Mouse (Mus musculus) thymus, adult 2 months (tissue): ENCODE measurements at regions not wholly inside any gene's neighbourhood (a gene's known extent, or its start where the extent isn't known, plus 50 kb on each side); places are given as distances from the start of the nearest gene placed in this dataset.

Experiments
- DNase-seq: peaks from one replicate; pipeline ENCODE4 v3.0.0; 2021
- H3K27ac ChIP-seq: fragments of 200-500 bp; 2 replicates; pipeline ENCODE4 v1.5.1; 2012; ENCODE audit warnings: low read length, control low read depth; ENCODE audit not compliant: control insufficient read depth, insufficient read depth
- H3K27me3 ChIP-seq: fragments of 200-500 bp; 2 replicates; pipeline ENCODE4 v1.6.1; 2012; ENCODE audit warnings: mild to moderate bottlenecking, low read length, moderate library complexity, mixed read lengths; ENCODE audit not compliant: control insufficient read depth, insufficient read depth
- H3K36me3 ChIP-seq: fragments of 200-500 bp; 2 replicates; pipeline ENCODE4 v1.6.1; 2012; ENCODE audit warnings: mild to moderate bottlenecking, low read length, moderate library complexity; ENCODE audit not compliant: control insufficient read depth, insufficient read depth
- H3K4me1 ChIP-seq: fragments of 200-500 bp; replicated peaks from 2 replicates; pipeline ENCODE4 v1.6.1; 2012; ENCODE audit warnings: low read length; ENCODE audit not compliant: control insufficient read depth, insufficient read depth
- H3K4me3 ChIP-seq: fragments of 200-500 bp; 2 replicates; pipeline ENCODE4 v1.5.1; 2012; ENCODE audit warnings: mild to moderate bottlenecking, low read length, control low read depth, moderate library complexity; ENCODE audit not compliant: control insufficient read depth, insufficient read depth
- CTCF ChIP-seq: fragments of 200-500 bp; IDR thresholded peaks from 2 replicates; pipeline ENCODE4 v1.5.1; 2012; ENCODE audit warnings: mild to moderate bottlenecking, control low read depth, low read length, moderate library complexity, borderline replicate concordance; ENCODE audit not compliant: control insufficient read depth, poor library complexity, insufficient read depth; ENCODE audit errors: extremely low read depth
- POLR2A ChIP-seq: fragments of 200-500 bp; IDR thresholded peaks from 2 replicates; pipeline ENCODE4 v1.6.1; 2012; ENCODE audit warnings: mild to moderate bottlenecking, low read length, control low read depth, moderate library complexity; ENCODE audit not compliant: control insufficient read depth, poor library complexity, insufficient read depth; ENCODE audit errors: extremely low read depth
- WGBS: fragments of 180-500 bp; shearing (Covaris S2); methylation state at CpG from one replicate; pipeline ENCODE4 v1.1.7; 2018; 5-methylcytosine and 5-hydroxymethylcytosine counted together

DNA sequence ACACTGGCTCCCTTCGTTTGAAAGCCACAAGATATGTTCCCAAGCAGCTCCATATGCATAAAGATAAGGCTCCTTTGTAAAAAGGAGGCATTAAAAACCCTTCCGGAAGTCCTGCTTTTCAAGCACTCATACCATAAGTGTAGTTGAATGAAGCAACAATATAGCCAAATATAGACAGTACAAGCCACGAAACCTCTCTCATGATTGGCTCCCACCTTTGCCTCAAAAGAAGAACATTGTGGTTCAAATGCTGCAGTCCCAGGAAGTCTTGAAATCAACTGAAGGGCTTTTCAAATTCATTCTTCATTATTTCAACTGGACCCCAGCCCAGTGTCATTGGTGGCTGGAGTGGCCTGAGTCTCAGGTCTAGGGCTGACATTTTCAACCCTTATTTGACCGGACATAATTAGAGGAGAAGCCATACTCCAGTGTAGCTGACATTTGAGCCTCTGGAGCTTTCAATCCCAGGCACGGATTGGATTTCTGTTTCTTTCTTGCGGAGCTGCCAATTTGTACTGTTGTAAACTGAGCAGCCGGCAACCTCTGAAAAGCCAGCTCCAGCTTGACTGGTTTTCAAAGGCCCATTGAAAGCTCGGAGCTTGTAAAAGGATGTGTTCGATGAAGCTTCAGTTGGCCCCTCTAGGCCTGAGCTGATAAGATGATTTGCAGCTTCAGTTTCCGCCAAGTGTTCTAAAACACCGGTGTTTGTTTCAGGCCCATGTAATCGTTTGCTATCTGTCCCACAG, 105.4 kb downstream of the Tmsb4x start:
- Histone ChIP-seq H3K4me1 (peaks cover 23% of the 10 kb centered on the region), H3K27me3 (no peaks in the 10 kb centered on the region), H3K36me3 (no peaks in the 10 kb centered on the region), H3K27ac (peak overlapping the region; percentile 79), H3K4me3 (no peak overlapping the region)
- TF ChIP-seq POLR2A (no peak), CTCF (no peak)
- 49% methylated on average over 12 of the region's 12 CpGs for WGBS
- DNase-seq: no peak

GRCm38 (mm10) chrX:167101929-167102328, 107.2 kb downstream of the Tmsb4x start:
- Histone ChIP-seq H3K4me1 (peaks cover 18% of the 10 kb centered on the region), H3K4me3 (no peak overlapping the region), H3K27ac (0 out of 2 replicates have a peak overlapping the region, but pooled peaks have one; percentile 16), H3K27me3 (no peaks in the 10 kb centered on the region), H3K36me3 (no peaks in the 10 kb centered on the region)
- TF ChIP-seq CTCF (no peak), POLR2A (no peak)
- DNase-seq: peak; percentile 24
- WGBS: 6% methylated on average over 2 of the region's 2 CpGs

DNA sequence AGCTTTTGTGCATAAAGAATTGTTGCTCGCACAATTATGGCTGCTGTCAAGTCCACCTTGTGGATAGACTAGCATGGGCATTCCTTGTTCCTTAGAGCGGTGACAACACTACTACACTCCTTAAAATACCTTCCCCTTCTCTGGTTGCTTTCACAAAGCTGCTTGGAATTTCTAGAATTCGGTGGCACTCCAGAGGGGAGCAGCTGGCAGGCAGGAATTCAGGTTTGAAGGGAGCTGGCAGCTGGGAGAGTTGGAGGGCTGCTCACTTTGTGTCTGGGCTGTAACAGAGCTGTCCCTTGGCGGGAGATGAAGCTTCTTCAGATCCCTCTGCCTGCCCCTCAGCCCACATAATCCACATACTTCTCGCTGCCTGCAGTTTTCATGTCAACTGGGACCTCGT, 109.7 kb downstream of the Tmsb4x start:
- H3K4me1 ChIP-seq: peaks cover 13% of the 10 kb centered on the region
- H3K4me3 ChIP-seq: no peak overlapping the region
- H3K36me3 ChIP-seq: no peaks in the 10 kb centered on the region
- TF ChIP-seq POLR2A (no peak), CTCF (no peak)
- 89% methylated on average over 6 of the region's 6 CpGs for WGBS
- no peaks in the 10 kb centered on the region for H3K27me3 ChIP-seq
- DNase-seq: no peak
- no peak overlapping the region for H3K27ac ChIP-seq

DNA sequence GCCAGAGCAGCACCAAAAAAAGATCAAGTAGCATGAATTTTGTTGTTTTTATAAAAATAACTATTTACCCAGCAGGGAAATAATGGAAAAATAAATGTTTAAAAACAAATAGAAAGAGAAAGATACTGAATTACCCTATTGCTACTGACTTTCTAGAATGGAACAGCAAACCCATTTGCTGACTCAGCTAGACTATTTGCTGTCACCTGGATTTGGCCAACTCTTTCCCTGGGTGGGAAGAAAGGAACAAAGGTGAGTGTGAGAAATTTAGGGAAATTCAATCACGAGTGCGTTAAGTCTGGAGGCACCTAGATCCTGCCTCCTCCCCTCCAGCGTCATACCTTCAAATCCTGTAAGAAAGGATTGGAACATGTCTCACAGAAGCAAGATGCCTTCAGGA, 110.2 kb downstream of the Tmsb4x start:
- TF ChIP-seq CTCF: no peak
- no peak for TF ChIP-seq POLR2A
- no peak overlapping the region for H3K27ac ChIP-seq
- no peak for DNase-seq
- no peaks in the 10 kb centered on the region for H3K27me3 ChIP-seq
- 95% methylated on average over 3 of the region's 3 CpGs for WGBS
- no peaks in the 10 kb centered on the region for H3K36me3 ChIP-seq
- no peak overlapping the region for H3K4me3 ChIP-seq
- H3K4me1 ChIP-seq: peaks cover 9% of the 10 kb centered on the region

- H3K27ac ChIP-seq: no peak overlapping the region
Observed at GRCm38 (mm10) chrX:167091841-167092240, 117.3 kb downstream of the Tmsb4x start.

GRCm38 (mm10) chrX:167088930-167089329, 120.2 kb downstream of the Tmsb4x start:
- DNase-seq: peak; percentile 21
- Histone ChIP-seq H3K27me3 (no peaks in the 10 kb centered on the region), H3K27ac (peak overlapping the region; percentile 29; the same call in 1 of the 2 replicates), H3K36me3 (no peaks in the 10 kb centered on the region), H3K4me1 (peaks cover 2% of the 10 kb centered on the region; the same call in 1 of the 2 replicates), H3K4me3 (no peak overlapping the region)
- no peak for TF ChIP-seq CTCF
- TF ChIP-seq POLR2A: no peak
- WGBS: 1% methylated on average over 3 of the region's 3 CpGs

More at GRCm38 (mm10) chrX:167091841-167092240, 117.3 kb downstream of the Tmsb4x start:
- no peak for DNase-seq
- Histone ChIP-seq H3K4me3 (no peak overlapping the region), H3K36me3 (no peaks in the 10 kb centered on the region), H3K27me3 (no peaks in the 10 kb centered on the region), H3K4me1 (peaks cover 2% of the 10 kb centered on the region; the same call in 1 of the 2 replicates)
- TF ChIP-seq CTCF (no peak), POLR2A (no peak)
- 47% methylated on average over 1 of the region's 1 CpGs for WGBS
